Mouse (Mus musculus) limb, embryonic 13.5 days (tissue): ENCODE results near the gene Ldah. TPM values are rescaled to one million over a fixed set of nuclear protein-coding genes. Genes with fewer than 3 reads are reported as not detected.

Source experiments
- ATAC-seq: fragments of 200-750 bp; cut with Nextera tagmentation; 2 replicates; pipeline ENCODE4 v1.8.0; 2017; ENCODE audit warnings: low read depth, moderate number of reproducible peaks, moderate TSS enrichment; ENCODE audit not compliant: low FRiP score
- H3K27ac ChIP-seq: fragments of 300-500 bp; sonication (generic); 2 replicates; pipeline ENCODE4 v1.5.1; 2015; ENCODE audit warnings: inconsistent platforms, mild to moderate bottlenecking, moderate library complexity
- H3K27me3 ChIP-seq: fragments of 300-500 bp; sonication (generic); 2 replicates; pipeline ENCODE4 v1.6.1; 2015; ENCODE audit warnings: mild to moderate bottlenecking, inconsistent platforms
- H3K36me3 ChIP-seq: fragments of 300-500 bp; sonication (generic); 2 replicates; pipeline ENCODE4 v1.6.1; 2015; ENCODE audit warnings: inconsistent platforms, mild to moderate bottlenecking, moderate library complexity
- H3K4me1 ChIP-seq: fragments of 300-500 bp; sonication (generic); 2 replicates; pipeline ENCODE4 v1.6.1; 2015; ENCODE audit warnings: inconsistent platforms
- H3K4me2 ChIP-seq: fragments of 300-500 bp; sonication (generic); replicated peaks from 2 replicates; pipeline ENCODE4 v1.6.1; 2015; ENCODE audit warnings: inconsistent platforms, mild to moderate bottlenecking, moderate library complexity
- H3K4me3 ChIP-seq: fragments of 300-500 bp; sonication (generic); 2 replicates; pipeline ENCODE4 v1.5.1; 2015; ENCODE audit warnings: moderate library complexity, mild to moderate bottlenecking, inconsistent platforms
- H3K9ac ChIP-seq: fragments of 300-500 bp; sonication (generic); 2 replicates; pipeline ENCODE4 v1.6.1; 2015; ENCODE audit warnings: mild to moderate bottlenecking, inconsistent platforms
- H3K9me3 ChIP-seq: fragments of 300-500 bp; sonication (generic); 2 replicates; pipeline ENCODE4 v1.6.1; 2016; ENCODE audit warnings: inconsistent platforms
- WGBS: fragments of 180-500 bp; shearing (Covaris S2); methylation state at CpG from one replicate; pipeline ENCODE4 v1.1.7; 2015; 5-methylcytosine and 5-hydroxymethylcytosine counted together
- polyA plus RNA-seq: library from polyadenylated mRNA; unstranded; fragments of >200 nt; fragmentation: Nextera tagmentation; extraction: Ambion mirVana; gene quantifications from 2 replicates; pipeline ENCODE4 v1.2.1, GENCODE M21; 2015

The Ldah gene
- polyA plus RNA-seq, 1 experiment from 2014 or later: 66.2 TPM

- H3K36me3 ChIP-seq: no peaks in the 10 kb centered on the region
- ATAC-seq: no peak; the same call in 1 of the 2 replicates
- peaks cover 37% of the 10 kb centered on the region for H3K4me1 ChIP-seq
- H3K9me3 ChIP-seq: no peaks in the 10 kb centered on the region
- 3% methylated on average over 46 of the region's 46 CpGs for WGBS
- peak overlapping the region; percentile 55 for H3K9ac ChIP-seq
- H3K4me2 ChIP-seq: peak overlapping the region; percentile 89
- peaks cover 98% of the 10 kb centered on the region for H3K27me3 ChIP-seq
- H3K27ac ChIP-seq: no peak overlapping the region
- H3K4me3 ChIP-seq: peak overlapping the region; percentile 50
Measured at GRCm38 (mm10) chr12:8301011-8301814, 93.3 kb downstream of the Ldah start.

DNA sequence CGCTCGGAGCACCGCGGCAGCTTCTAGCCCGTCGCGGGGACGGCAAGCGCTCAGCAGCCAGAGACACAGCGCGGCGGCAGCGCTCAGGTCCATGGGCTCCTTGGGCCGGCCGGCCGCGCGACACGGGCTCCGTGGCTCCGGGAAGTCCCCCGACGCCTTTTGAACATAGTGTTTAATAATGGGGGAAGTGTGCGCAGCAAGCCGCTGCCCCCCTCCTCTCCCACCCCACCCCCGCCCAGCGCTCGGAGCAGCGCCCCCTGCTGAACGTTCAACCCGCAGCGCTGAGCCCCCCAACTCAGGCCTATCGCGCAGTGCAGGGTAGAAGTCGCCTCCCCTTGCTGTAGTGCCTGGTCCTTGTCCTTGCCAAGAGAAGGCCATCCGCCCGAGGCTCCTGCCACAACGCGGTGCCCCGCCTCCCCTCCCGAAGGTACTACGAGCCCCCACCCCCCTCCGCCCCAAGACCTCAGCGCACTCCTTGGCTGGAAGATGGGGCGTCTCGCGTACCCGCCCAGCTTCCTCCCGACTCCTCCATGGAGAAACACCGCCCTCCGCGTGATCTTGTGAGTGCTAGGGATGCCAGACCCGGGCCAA, 94.0 kb downstream of the Ldah start, which contains the start of gene Gdf7:
Gene Gdf7, minus strand, starts transcription at position 114 of the 591 bp plus-strand sequence.
- 1% methylated on average over 47 of the region's 53 CpGs for WGBS

GRCm38 (mm10) chr12:8305258-8305657, 97.4 kb downstream of the Ldah start:
- Histone ChIP-seq H3K4me2 (no peak overlapping the region), H3K4me1 (peaks cover 17% of the 10 kb centered on the region), H3K27me3 (peaks cover 70% of the 10 kb centered on the region), H3K27ac (no peak overlapping the region), H3K9me3 (no peaks in the 10 kb centered on the region), H3K9ac (no peak overlapping the region), H3K36me3 (no peaks in the 10 kb centered on the region), H3K4me3 (no peak overlapping the region)
- no peak for ATAC-seq
- 41% methylated on average over 2 of the region's 2 CpGs for WGBS

More for the DNA sequence above, 94.0 kb downstream of the Ldah start, which contains the start of gene Gdf7:
- H3K27ac ChIP-seq: no peak within 1 kb of the TSS
- H3K4me3 ChIP-seq: peak within 1 kb of the TSS; percentile 50
- peak within 1 kb of the TSS; percentile 55 for H3K9ac ChIP-seq
- H3K36me3 ChIP-seq: no peaks in the 10 kb centered on the region
- H3K4me2 ChIP-seq: peak within 1 kb of the TSS; percentile 89
- ATAC-seq: peak; percentile 34; the same call in 1 of the 2 replicates
- H3K9me3 ChIP-seq: no peaks in the 10 kb centered on the region
- H3K27me3 ChIP-seq: peaks cover 96% of the 10 kb centered on the region
- peaks cover 37% of the 10 kb centered on the region for H3K4me1 ChIP-seq

- Histone ChIP-seq H3K4me1 (peaks cover 19% of the 10 kb centered on the region), H3K9me3 (no peaks in the 10 kb centered on the region), H3K9ac (peak overlapping the region; percentile 39; the same call in 1 of the 2 replicates), H3K36me3 (no peaks in the 10 kb centered on the region), H3K27me3 (peaks cover 70% of the 10 kb centered on the region), H3K4me3 (no peak overlapping the region), H3K4me2 (0 out of 2 replicates have a peak overlapping the region, but pooled peaks have one; percentile 27), H3K27ac (no peak overlapping the region)
- ATAC-seq: peak; percentile 6; the same call in 1 of the 2 replicates
- WGBS: 3% methylated on average over 5 of the region's 5 CpGs
Measured at GRCm38 (mm10) chr12:8306432-8306831, 98.5 kb downstream of the Ldah start.

GRCm38 (mm10) chr12:8306910-8307309, 99.0 kb downstream of the Ldah start:
- H3K36me3 ChIP-seq: no peaks in the 10 kb centered on the region
- 64% methylated on average over 1 of the region's 1 CpGs for WGBS
- H3K9me3 ChIP-seq: no peaks in the 10 kb centered on the region
- no peak overlapping the region for H3K4me3 ChIP-seq
- no peak overlapping the region for H3K27ac ChIP-seq
- H3K27me3 ChIP-seq: peaks cover 70% of the 10 kb centered on the region
- H3K4me1 ChIP-seq: peaks cover 15% of the 10 kb centered on the region
- H3K9ac ChIP-seq: no peak overlapping the region
- ATAC-seq: no peak
- no peak overlapping the region for H3K4me2 ChIP-seq

DNA sequence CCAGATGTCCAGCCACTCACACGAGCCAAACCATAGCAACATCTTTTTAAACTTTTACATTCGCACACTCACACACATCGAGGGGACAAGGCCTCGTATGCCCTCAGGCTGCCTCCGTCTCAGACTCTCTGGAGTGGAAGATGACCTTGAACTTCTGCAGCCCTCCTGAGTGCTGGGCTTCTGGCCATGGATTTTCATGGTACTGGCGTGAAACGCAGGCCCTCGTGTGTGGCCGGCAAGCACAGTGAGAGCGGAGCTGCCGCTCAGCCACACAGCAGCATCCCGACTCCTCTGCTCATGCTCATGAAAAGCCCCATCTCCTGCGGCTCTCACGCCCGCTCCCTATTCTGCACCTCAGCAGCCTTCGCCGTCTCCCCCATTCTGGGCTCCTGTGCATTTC, 103.1 kb downstream of the Ldah start:
- no peak overlapping the region for H3K9ac ChIP-seq

DNA sequence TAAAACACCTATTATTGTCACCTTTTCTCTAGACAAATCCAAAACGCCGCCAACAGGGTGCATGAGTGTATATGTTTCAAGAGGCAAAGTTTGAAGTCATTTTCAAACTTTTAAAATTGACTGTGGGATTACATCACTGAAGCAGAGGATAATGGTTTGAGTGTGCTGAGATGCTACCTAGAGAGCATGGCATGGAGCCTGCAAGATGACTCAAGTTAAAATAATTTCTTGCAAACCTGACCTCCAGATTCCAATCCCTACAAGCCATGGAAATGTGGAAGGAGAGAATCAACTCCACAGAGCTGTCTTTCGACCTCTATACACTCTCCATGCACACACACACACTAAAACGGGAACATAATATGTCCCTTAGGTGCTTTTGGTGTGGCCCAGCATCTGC, 104.4 kb downstream of the Ldah start:
- ATAC-seq: no peak
- H3K27ac ChIP-seq: no peak overlapping the region
- WGBS: 79% methylated on average over 4 of the region's 4 CpGs
- H3K4me1 ChIP-seq: peaks cover 20% of the 10 kb centered on the region
- peaks cover 34% of the 10 kb centered on the region for H3K27me3 ChIP-seq
- no peak overlapping the region for H3K4me2 ChIP-seq
- H3K9me3 ChIP-seq: no peaks in the 10 kb centered on the region
- H3K36me3 ChIP-seq: peaks cover 7% of the 10 kb centered on the region; the same call in 1 of the 2 replicates
- no peak overlapping the region for H3K9ac ChIP-seq
- H3K4me3 ChIP-seq: no peak overlapping the region

More for the DNA sequence above, 103.1 kb downstream of the Ldah start:
- H3K4me3 ChIP-seq: no peak overlapping the region
- no peak overlapping the region for H3K27ac ChIP-seq
- ATAC-seq: no peak
- H3K27me3 ChIP-seq: peaks cover 42% of the 10 kb centered on the region
- no peaks in the 10 kb centered on the region for H3K36me3 ChIP-seq
- peaks cover 20% of the 10 kb centered on the region for H3K4me1 ChIP-seq
- H3K9me3 ChIP-seq: no peaks in the 10 kb centered on the region
- 48% methylated on average over 17 of the region's 17 CpGs for whole genome bisulfite sequencing
- no peak overlapping the region for H3K4me2 ChIP-seq

GRCm38 (mm10) chr12:8313270-8313771, 105.4 kb downstream of the Ldah start, which contains the start of gene Hs1bp3:
Gene Hs1bp3, plus strand, starts transcription at chr12:8313432.
- H3K4me1 ChIP-seq: peaks cover 20% of the 10 kb centered on the region
- H3K36me3 ChIP-seq: peaks cover 18% of the 10 kb centered on the region
- under 1% methylated on average over 38 of the region's 38 CpGs for WGBS
- no peaks in the 10 kb centered on the region for H3K9me3 ChIP-seq
- H3K27ac ChIP-seq: no peak within 1 kb of the TSS
- H3K4me3 ChIP-seq: peak within 1 kb of the TSS; percentile 65
- H3K4me2 ChIP-seq: peak within 1 kb of the TSS; percentile 77
- peaks cover 34% of the 10 kb centered on the region for H3K27me3 ChIP-seq
- peak within 1 kb of the TSS; percentile 72 for H3K9ac ChIP-seq
- peak; percentile 88 for ATAC-seq

GRCm38 (mm10) chr12:8313773-8314172, 105.9 kb downstream of the Ldah start:
- no peak for ATAC-seq
- Histone ChIP-seq H3K9ac (peak overlapping the region; percentile 72), H3K27me3 (peaks cover 34% of the 10 kb centered on the region), H3K4me3 (peak overlapping the region; percentile 65), H3K4me1 (peaks cover 24% of the 10 kb centered on the region), H3K36me3 (peaks cover 22% of the 10 kb centered on the region), H3K4me2 (peak overlapping the region; percentile 77), H3K27ac (no peak overlapping the region), H3K9me3 (no peaks in the 10 kb centered on the region)
- WGBS: 20% methylated on average over 12 of the region's 12 CpGs

GRCm38 (mm10) chr12:8316541-8316940, 108.6 kb downstream of the Ldah start:
- H3K9ac ChIP-seq: no peak overlapping the region
- peaks cover 31% of the 10 kb centered on the region for H3K4me1 ChIP-seq
- no peaks in the 10 kb centered on the region for H3K9me3 ChIP-seq
- no peak for ATAC-seq
- no peak overlapping the region for H3K27ac ChIP-seq
- no peak overlapping the region for H3K4me2 ChIP-seq
- H3K36me3 ChIP-seq: peaks cover 35% of the 10 kb centered on the region
- WGBS: 82% methylated on average over 5 of the region's 5 CpGs
- peaks cover 15% of the 10 kb centered on the region for H3K27me3 ChIP-seq
- no peak overlapping the region for H3K4me3 ChIP-seq

DNA sequence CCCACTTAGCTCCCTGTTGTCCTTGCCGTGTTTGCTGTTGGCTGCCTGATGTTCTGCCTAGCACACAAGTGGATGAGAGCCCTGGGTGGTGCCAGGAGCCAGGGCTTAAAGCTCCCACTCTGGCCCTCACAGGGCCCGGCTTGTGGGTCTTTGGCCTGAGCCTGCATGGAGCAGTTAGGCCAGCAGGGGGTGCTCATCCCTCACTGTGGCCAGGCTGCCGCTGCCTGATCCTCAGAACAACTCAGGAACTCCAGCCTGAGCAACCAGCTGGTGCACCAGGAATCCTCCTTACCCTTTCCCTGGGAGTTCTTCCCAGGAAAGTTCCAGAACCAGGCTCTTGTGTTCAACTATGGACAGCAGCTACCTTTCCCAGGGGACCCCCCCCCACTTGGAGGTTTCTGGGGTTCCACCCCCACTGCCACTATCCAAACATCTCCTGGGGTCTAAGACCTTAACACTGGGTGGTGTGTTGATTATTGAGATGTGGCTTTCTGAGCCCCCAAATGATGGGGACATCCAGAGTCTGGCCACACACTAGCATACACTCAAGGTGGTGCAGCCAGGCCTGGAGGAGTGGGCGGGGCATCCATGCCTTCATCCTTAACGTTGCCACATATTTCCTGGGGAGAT, 112.3 kb downstream of the Ldah start:
- Histone ChIP-seq H3K4me1 (peaks cover 19% of the 10 kb centered on the region), H3K27ac (no peak overlapping the region), H3K9ac (no peak overlapping the region), H3K4me3 (no peak overlapping the region), H3K27me3 (no peaks in the 10 kb centered on the region), H3K4me2 (no peak overlapping the region), H3K9me3 (no peaks in the 10 kb centered on the region), H3K36me3 (peaks cover 71% of the 10 kb centered on the region)
- WGBS: 40% methylated on average over 5 of the region's 5 CpGs
- no peak for ATAC-seq

GRCm38 (mm10) chr12:8321506-8321905, 113.6 kb downstream of the Ldah start:
- Histone ChIP-seq H3K36me3 (peaks cover 79% of the 10 kb centered on the region), H3K9ac (no peak overlapping the region), H3K27me3 (no peaks in the 10 kb centered on the region), H3K4me2 (no peak overlapping the region), H3K27ac (no peak overlapping the region), H3K9me3 (no peaks in the 10 kb centered on the region), H3K4me1 (peaks cover 19% of the 10 kb centered on the region), H3K4me3 (no peak overlapping the region)
- 92% methylated on average over 10 of the region's 10 CpGs for WGBS
- ATAC-seq: no peak
